Mouse (Mus musculus): Measurements from ENCODE around the gene Ston2.
"Not testable (repeated sequence)": the region's sequence is repeated elsewhere in the genome, so short reads cannot be mapped to it uniquely, and the experiment has no call there.

Gene Ston2

DNA sequence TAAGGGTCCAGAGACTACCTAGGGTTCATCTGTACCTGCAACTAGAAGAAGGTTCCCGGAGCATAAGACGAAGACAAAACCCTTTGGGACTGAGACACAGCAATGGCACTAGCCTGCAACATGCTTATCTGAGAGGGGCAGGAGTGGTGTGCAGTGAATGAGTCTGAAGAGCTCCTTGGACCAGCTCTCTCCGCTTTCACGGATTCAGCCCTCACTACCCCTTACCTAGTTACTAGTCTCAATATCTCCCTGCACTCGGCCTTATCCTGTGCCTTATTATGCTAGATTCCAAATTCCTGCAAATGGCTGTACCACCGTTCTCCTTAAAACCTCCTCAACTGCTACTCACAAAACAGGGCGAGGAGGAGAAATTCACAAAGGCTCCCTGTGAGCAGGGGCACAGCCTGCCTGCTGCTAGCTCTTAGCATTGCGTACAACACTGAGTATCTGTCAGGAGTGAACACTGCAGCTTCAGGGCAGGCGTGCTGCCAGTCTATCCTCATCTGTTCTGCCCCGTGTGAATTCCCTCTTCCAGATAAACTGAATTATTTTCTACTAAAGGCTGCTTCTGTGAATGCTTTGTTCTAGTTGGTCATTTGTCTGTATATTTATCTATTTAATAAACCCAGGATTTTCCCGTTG is 38.5 kb downstream of the Ston2 start:
- DNase-seq (ENCODE audit: low spot score): no peak

DNA sequence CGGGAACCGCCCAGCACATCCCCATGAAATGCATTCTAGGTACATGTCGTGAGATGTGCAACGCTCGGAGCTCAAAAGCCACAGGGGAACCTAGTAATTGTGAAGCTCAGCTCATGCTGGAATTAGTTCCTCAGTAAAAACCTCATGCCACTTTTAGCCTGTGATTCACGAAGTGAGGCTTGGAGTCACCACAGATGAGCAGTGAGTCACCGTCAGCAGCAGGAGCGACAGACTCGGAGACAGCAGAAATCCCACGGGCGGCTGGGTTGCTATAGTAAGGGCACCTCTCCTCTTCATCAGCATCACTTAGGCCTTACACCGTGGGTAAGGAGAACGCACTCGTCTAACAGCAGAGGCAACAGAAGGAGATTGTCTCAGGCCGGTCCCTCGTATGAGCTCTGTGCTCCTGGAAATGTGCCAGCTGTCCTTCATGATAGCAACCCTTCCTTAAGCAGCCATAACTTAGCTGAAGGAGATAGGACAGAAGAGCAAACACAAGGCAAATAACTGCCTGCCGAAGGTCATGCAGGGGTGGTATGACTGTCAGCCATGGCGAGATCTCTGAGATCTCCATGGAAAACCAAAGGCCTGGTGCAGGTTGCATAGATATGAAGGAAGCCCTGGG is 39.8 kb downstream of the Ston2 start:
- DNase-seq (ENCODE audit: low spot score): peak; percentile 35

DNA sequence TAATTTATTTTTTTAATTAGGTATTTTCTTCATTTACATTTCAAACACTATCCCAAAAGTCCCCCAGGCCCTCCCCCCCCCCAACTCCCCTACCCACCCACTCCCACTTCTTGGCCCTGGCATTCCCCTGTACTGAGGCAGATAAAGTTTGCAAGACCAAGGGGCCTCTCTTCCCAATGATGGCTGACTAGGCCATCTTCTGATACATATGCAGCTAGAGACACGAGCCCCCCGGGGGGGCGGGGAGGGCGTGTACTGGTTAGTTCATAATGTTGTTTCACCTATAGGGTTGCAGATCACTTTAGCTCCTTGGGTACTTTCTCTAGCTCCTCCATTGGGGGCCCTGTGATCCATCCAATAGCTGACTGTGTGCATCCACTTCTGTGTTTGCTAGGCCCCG is 41.3 kb downstream of the Ston2 start:
- not testable (repeated sequence) for DNase-seq (ENCODE audit: low spot score)

DNA sequence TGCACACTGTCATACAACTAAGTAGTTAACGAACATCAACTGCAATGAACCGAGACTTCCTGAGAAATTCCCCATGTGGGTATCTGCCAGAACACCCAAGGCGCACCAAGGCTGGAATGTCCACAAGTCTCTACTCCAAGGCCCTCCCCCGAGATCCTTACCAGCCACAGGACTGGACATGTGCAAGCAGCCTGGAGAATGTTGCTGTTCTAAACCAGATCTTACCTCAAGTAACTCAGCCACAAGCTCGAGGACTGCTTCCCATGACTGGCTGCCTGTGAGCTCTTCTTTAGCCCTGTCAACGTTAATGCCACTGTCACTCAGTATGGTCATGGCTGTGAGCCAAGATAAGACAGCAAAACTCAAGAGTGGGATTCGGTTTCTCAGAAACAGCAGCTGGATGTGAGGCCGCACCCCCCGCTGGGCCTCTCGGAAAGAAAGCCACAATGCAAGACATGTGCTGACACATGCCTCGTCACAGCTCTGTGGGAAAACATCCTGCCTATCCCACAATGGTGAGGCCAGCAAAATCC is 42.4 kb downstream of the Ston2 start:
- DNase-seq (ENCODE audit: low spot score): peak; percentile 48

DNA sequence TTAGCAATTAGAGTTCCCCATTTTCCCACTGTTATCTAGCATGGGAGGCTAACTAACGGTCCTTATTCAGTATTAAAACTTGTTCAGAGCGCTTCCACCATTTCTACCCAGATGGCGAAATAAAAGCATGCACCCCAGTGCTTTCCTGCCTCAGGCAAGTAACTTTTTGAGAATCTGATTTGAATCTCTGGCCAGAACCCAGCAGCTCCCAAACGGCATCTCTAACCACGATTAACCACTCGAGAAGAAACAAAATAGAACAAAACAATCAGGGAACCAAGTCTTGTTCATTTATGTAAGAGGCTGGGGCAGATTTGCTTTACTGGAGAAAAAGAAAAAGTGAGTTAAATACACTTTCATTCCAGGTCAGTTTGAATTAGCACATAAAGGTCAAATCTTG is 44.1 kb downstream of the Ston2 start:
- no peak for DNase-seq (ENCODE audit: low spot score)

DNA sequence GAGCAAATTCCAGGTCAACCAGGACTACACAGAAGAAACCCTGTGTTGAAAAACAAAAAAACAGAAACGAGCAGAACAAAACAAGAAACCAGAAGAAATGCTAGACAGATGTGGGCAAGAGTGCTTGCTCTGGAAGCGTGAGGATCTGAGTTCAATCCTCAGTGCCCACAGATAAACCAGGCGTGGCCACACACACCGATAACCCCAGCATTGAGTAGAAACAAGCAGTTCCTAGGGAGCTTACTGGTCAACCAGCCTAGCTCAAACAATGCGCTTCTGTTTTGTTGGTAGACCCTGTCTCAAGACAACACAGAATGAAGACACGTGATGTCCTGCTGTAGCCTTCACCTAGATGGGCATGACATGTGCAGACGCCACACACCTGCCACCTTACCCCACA is 45.3 kb downstream of the Ston2 start:
- DNase-seq (ENCODE audit: low spot score): no peak

DNA sequence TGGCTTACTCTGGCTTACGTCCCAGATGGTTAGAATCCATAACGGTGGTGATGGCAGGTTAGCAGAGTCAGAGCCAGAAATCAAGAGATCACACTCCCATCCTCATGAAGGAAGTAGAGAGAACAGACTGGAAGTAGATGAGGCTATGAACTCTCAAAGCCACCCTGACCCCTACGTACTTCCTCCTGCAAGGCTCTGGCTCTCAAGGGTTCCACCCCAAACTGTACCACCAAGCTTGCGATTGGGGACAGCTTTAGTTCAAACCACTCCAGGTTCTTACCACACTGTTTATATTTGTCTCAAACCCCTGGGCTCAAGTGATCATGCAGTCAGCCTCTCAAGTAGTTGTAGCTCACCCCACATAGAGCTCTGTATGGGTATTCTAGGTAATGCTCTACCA is 49.8 kb downstream of the Ston2 start:
- no peak for DNase-seq (ENCODE audit: low spot score)

DNA sequence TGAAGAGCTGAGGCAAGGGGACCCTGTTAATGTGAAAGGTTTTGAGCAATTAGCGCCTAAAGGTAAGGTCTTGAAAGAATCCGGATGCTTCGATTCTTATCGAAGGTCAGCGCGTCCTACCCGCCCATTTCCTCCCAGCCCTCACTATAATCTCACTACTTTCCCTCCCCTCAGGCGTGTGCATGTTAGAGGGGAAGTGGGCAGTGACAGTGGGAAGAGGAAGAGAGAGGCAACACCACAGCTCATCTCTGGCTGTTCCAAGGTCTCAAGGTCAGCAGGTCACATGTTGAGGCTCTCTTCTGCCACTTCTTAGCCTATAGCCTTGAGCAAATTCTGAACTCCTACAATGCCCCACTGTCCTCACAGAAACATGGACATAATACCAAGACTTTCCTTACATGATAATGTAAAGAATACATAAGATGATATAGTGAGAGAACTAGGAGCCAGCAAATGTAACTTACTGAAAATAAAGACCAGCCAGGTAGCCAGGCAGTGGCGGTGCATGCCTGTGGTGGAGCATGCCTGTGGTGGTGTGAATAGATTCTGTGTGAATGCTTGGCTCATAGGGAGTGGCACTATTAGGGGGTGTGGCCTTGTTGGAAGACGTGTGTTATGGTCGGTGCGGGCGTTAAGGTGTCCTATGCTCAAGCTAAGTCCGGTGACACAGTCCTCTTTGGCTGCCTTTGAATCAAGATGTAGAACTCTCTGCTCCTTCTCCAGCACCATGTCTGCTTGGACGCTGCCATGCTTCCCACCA is 51.8 kb downstream of the Ston2 start:
- no peak for DNase-seq (ENCODE audit: low spot score)

DNA sequence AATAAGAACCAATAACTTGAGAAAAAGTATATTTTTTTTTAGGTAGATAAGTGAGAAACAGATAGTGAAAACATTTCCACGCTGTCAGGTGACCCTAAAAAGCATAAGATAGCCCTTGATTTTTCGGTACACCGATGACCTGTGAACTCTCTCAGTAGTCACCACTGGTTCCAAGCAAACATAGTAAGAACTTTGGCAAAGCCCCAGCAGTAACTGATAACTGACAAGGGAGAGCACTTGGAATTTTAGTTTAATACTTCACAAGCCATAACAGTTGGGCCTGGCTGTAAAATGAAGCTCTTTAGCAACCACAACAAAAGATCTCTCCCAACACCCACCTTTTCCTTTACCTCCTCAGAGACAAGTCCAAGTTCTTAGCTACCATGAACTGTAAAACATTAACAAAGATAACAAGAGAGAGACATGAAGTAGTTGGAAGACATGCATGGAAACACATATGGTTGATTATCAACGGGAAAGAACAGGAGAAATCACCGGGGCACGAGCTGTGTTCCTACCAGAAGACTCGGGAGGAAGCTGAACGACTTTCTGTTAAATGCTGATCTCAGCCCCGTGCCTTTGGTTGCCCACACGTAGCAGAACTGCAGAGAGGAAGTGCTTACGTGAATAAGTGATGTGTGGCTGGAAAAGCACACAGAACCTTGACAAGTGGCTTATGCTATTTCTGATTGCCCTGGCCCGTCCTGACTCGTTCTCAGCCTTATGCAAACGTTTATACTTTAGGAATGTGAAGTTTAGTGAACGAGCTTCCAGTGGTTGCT is 53.8 kb downstream of the Ston2 start:
- DNase-seq (ENCODE audit: low spot score): peak; percentile 19

DNA sequence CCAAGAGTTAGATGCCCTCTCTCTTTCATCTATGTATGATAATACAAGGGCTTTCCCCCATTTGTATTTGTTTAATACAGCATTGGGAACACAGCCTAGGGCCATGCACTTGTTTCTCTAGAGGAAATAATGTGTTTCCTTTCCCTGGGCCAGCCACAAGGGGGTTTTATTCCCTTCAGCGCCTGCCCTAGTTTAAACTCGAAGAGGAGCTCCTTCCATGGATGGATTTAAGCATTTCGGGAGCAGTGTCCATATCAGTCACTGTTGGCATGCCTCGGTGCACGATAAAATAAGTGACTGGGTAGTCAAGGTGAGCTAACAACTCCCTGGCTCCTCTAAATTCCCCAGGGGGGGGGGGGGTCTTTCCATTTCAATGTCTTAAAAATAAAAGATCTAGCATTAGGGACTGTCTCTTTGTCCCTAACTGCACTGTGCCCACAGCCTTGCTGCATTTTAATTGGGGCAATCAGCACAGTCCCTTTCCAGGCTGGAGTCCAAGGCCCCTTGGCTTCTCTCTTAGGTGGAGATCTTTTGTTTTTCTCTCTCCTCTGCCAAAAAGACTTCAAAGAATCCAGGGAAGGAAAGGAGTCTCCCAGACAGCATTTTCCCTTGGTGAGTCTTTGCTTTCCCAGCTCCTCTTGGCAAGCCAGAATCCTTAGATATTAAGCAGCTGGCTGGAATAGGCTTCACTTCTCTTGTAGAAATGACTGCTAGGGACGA is 55.3 kb downstream of the Ston2 start:
- DNase-seq (ENCODE audit: low spot score): no peak

DNA sequence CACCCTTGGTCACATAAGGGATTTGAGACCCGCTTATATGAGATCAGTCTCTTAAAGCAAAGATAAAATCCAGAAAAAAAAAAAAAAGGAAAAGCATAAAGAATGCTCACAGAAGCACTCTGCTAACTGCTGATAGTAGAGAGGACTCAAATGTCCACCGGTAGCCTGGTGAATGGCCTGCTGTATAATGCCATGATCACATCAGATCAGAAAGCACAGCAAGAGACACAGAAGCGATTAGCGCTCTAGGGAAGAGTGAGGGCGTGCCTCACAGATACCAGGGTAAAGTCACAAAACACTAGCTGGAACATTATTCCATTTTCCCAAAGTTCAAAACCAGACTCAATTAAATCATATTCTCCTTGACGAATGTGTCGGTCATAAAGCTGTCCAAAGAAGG is 62.0 kb downstream of the Ston2 start:
- DNase-seq (ENCODE audit: low spot score): no peak

DNA sequence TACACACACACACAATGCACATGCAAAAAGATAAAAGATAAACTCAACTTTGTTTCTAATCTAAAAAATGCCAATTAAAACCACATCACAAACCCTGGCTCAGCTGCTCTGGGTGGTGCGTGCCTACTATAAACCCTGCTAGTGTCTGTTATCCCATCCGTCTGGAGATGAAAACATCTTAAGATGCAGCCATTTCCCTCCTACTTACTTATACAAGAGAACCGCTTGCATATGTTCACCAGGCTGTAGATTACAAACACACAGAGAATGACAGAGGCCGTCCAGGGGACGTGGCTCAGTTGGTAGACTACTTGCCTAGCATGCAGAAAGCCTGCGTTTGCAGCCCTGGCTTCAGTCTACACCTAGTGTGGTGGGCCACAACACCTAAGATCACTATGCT is 64.3 kb downstream of the Ston2 start:
- DNase-seq (ENCODE audit: low spot score): no peak

DNA sequence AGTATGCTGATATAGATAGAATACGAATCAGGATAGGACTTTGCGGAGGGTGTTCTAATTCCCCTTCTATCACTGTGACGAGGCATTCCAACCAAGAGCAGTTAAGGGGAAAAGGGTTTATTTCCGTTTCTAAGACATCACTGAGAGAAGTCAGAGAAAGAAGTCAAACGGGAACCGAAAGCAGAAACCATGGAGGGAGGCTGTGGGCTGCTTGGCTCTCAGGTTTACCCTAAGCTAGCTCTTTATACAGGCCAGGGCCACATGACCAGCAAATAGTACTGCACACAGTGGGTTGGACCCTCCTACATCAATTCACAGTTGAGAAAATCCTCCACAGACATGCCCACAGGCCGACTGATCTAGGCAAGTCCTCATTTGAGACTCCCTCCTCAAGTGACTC is 69.1 kb downstream of the Ston2 start:
- no peak for DNase-seq (ENCODE audit: low spot score)

DNA sequence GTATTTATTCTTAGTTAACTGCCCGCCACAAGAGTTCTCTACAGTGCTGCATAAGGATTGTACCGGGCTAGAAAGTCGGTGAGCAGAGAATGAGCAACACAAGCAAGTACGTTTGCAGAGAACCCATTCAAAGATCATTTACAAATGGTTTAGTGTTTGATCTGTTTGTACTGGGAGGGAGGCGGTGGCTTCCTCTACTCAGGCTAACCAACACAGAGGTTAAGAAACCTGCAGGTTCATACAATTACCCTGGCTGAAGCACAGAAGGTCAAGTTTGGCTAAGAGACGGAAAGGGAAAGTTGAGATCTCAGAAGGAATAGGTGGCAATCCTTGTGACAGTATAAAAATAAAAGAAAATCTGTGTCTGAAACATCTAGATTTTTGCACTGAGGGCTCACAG is 72.5 kb downstream of the Ston2 start:
- DNase-seq (ENCODE audit: low spot score): no peak

DNA sequence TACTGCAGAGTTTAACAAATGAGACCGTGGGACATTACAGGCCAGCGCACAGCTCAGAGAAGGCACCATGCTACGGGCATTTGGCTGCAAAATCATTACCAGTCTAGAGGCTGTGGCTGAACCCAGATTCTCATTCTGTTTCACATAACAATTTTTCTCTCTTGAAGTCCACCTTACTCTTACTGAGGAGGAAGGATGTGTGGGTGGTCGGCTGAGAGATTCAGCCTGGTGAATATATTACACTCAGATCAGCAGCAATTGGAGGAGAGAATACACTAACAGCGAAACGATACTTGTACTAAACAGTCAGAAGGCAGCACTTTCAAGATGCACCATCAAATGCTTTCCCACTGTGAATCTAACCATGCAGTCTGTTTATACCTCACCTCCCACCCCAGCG is 74.8 kb downstream of the Ston2 start:
- DNase-seq (ENCODE audit: low spot score): no peak

DNA sequence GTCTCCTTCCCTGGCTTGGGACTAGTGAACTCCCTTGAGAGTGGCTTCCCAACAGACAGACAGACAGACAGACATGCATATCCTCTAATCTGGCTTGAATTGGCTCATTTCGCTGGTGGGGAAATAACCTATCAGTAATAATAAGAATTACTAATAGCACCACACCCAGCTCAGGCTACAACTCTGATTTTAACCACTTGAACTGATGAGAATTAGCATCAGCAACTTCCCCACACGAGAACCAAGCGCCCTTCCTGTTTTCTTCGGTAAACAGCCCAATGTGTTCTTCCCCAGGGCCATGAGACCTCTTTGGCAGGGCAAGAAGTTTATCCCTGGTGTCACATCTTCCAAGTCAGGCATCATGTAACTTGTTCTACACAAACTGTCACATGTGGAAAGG is 76.5 kb downstream of the Ston2 start:
- no peak for DNase-seq (ENCODE audit: low spot score)

DNA sequence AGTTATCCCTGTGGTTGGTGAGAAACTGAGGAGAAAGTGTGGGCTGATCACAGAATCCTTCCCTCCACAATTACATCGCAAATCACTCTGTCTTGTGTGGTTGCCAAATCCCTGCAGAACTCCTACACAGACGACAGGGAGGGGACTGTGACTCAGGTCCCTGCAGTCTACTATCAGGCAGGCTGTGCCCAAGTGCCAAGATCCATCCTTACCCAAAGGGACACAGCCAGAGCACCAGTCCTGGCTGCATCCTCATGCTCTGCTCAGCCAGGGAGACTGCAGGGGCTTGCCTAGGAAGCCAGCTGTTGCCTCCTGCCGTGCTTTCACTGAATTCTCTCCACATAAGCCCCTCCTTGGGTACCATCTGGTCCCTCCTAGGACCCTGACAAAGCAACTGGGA is 77.3 kb downstream of the Ston2 start:
- no peak for DNase-seq (ENCODE audit: low spot score)

DNA sequence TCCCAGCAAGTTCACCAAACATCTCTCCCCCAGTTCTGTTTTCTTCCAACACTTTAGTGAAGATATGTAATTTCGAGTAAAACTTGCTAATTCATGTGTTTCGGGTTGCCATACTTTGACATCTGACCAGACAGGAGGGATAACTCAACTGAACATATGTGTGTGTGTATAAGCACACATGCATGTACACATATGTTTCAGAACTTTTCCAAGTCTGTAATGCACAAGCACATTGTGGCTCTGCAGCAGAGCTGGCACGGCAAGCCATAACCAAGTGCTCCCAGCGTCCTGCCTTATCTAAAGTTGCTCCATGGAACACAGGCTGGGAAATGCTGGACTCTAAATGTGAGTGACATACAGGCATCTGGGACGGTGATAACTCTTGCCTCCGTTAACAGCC is 78.6 kb downstream of the Ston2 start:
- no peak for DNase-seq (ENCODE audit: low spot score)

DNA sequence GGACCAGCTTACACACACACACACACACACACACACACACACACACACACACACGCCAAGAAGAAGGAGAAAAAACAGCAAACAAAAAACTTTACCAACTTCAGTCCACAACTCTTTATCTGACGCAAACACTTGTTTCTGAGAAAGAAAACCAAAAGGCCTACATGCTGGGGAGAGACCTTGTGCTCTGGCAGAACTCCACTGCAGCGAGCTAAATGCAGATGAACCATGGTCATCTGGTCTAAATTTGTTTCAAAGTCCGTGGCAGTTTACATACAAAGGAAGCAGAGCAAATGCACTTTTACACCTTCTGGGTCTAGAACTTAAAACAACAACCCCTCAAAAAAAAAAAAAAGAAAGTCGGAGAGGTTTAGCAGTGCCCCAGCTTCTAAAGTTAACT is 79.0 kb downstream of the Ston2 start:
- no peak for DNase-seq (ENCODE audit: low spot score)

DNA sequence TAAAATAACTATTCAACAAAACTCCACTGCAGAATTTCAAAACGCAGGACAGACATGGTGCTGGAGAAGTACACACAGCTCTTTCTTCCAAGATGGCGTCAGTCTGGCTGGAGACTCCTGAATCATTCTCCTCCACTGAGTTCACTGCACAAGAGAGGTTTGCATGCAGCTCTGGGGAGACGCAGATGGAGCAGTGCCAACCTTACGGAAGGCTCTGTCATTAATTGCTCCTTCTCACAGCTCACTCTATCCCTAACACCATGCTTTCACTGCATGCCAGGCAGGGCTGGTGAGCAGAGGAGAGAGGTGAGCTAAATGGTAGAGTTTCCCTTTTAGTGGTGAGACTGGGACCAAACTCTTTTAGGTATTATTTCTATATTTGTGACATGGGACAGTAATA is 80.4 kb downstream of the Ston2 start:
- no peak for DNase-seq (ENCODE audit: low spot score)

DNA sequence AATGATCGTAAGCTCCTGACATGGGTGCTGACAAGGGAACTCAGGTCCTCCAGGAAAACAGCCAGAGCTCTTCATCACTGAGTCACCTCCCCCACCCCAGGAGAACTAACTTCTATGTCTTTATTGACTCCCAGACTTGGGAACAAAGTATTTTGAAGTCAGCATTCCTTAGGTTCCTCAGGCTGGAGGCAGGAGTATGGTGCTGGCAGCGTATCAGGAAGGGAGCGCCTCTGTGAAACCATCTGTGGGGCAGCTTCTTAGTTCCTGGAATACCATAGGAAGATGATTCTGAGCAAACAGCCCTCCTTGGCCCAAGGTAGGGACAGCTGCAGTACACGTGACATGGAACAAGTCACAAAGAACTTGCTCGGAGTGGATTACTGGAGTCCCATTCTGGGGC is 84.7 kb downstream of the Ston2 start:
- peak; percentile 64 for DNase-seq (ENCODE audit: low spot score)

DNA sequence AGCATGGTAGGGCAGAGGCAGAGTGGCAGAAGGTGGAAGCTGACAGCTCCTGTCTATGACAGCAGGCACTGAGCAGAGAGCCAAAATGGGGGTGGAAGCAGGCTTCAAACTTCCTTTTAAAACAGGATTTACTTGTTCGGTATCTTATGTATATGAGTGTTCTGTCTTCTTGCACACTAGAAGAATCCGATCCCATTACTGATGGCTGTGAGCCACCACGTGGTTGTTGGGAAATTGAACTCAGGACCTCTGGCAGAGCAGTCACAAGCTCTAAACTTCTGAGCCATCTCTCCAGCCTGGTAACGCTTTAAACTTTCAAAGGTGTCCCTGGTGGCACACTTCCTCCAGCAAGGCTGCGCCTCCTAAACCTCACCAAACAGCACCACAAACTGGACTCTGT is 85.4 kb downstream of the Ston2 start:
- DNase-seq (ENCODE audit: low spot score): no peak

All from yolk sac, embryonic 10.5 days (tissue).